Mouse (Mus musculus) kidney, embryonic 15.5 days (tissue): ENCODE measurements at regions not wholly inside any gene's neighbourhood (a gene's known extent, or its start where the extent isn't known, plus 50 kb on each side); places are given as distances from the start of the nearest gene placed in this dataset.

Experiments
- ATAC-seq: fragments of 200-750 bp; cut with Nextera tagmentation; replicated peaks from 2 replicates; pipeline ENCODE4 v1.8.0; 2017; ENCODE audit warnings: moderate TSS enrichment; ENCODE audit not compliant: low FRiP score
- H3K27ac ChIP-seq: fragments of 300-500 bp; sonication (generic); 2 replicates; pipeline ENCODE4 v1.5.1; 2015; ENCODE audit warnings: mild to moderate bottlenecking, inconsistent platforms
- H3K27me3 ChIP-seq: fragments of 300-500 bp; sonication (generic); 2 replicates; pipeline ENCODE4 v1.6.1; 2015; ENCODE audit warnings: inconsistent platforms
- H3K36me3 ChIP-seq: fragments of 300-500 bp; sonication (generic); 2 replicates; pipeline ENCODE4 v1.6.1; 2015; ENCODE audit warnings: inconsistent platforms
- H3K4me1 ChIP-seq: fragments of 300-500 bp; sonication (generic); 2 replicates; pipeline ENCODE4 v1.6.1; 2015; ENCODE audit warnings: inconsistent platforms
- H3K4me2 ChIP-seq: fragments of 300-500 bp; sonication (generic); 2 replicates; pipeline ENCODE4 v1.6.1; 2015; ENCODE audit warnings: moderate library complexity, mild to moderate bottlenecking, inconsistent platforms
- H3K4me3 ChIP-seq: fragments of 300-500 bp; sonication (generic); replicated peaks from 2 replicates; pipeline ENCODE4 v1.5.1; 2015; ENCODE audit warnings: mild to moderate bottlenecking, inconsistent platforms
- H3K9ac ChIP-seq: fragments of 300-500 bp; sonication (generic); 2 replicates; pipeline ENCODE4 v1.6.1; 2015; ENCODE audit warnings: mild to moderate bottlenecking, inconsistent platforms
- H3K9me3 ChIP-seq: fragments of 300-500 bp; sonication (generic); replicated peaks from 2 replicates; pipeline ENCODE4 v1.6.1; 2016; ENCODE audit warnings: inconsistent platforms
- WGBS: fragments of 180-500 bp; shearing (Covaris S2); methylation state at CpG from one replicate; pipeline ENCODE4 v1.1.7; 2015; ENCODE audit warnings: mixed read lengths; 5-methylcytosine and 5-hydroxymethylcytosine counted together

DNA sequence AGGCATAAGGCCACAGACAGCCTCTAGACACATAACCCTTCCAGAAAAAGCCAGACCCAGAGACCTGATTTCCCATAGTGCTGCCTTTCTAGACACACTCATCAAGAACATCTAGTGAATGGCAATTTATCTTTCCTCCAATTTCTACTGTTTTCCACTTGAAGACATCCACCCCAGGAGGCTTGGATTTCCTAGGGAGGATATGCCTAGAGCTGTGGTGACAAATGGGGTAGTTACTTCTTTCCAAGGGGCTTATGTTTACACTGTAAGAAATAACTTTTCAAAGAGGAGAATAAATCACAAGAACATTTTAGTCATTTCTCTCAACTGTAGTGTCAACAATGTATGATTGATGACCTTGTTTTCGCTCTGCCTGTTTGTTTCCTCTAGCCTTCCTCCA lies 124.2 kb upstream of the St6gal2 start:
- Histone ChIP-seq H3K9ac (no peak overlapping the region), H3K36me3 (no peaks in the 10 kb centered on the region), H3K27me3 (no peaks in the 10 kb centered on the region), H3K4me1 (no peaks in the 10 kb centered on the region), H3K9me3 (no peaks in the 10 kb centered on the region), H3K4me3 (no peak overlapping the region), H3K4me2 (no peak overlapping the region), H3K27ac (no peak overlapping the region)
- ATAC-seq, result peak; percentile 76
- 78% methylated on average over 1 of the region's 1 CpGs for WGBS

GRCm38 (mm10) chr17:55359305-55359704 lies 85.9 kb upstream of the St6gal2 start:
- 79% methylated on average over 6 of the region's 6 CpGs for WGBS

DNA sequence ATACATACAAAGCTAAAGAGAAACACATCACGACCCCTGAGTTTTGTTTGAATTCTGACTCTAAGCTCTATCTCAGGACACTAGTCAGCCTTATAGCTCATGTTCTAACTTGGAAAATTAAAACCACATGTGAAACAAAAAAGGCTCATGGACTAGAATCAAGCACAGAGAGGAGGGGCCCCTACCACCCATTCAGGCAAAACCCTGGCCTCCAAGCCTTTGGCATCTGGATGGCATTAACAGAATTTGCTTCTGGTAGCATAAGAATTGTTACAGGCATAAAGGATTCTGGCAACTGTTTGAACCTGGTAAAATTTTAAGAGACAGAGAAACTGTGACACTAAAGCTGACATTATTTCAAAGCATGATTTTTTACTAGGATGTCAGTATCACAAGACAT lies 78.1 kb upstream of the St6gal2 start:
- H3K4me3 ChIP-seq, result no peak overlapping the region
- H3K9ac ChIP-seq, result no peak overlapping the region
- 78% methylated on average over 1 of the region's 1 CpGs for WGBS
- no peaks in the 10 kb centered on the region for H3K4me1 ChIP-seq
- no peaks in the 10 kb centered on the region for H3K36me3 ChIP-seq
- no peaks in the 10 kb centered on the region for H3K9me3 ChIP-seq
- H3K4me2 ChIP-seq, result no peak overlapping the region
- H3K27me3 ChIP-seq, result no peaks in the 10 kb centered on the region
- H3K27ac ChIP-seq, result no peak overlapping the region
- ATAC-seq, result no peak

More at GRCm38 (mm10) chr17:55359305-55359704, 85.9 kb upstream of the St6gal2 start:
- no peak overlapping the region for H3K4me2 ChIP-seq
- ATAC-seq, result no peak
- no peaks in the 10 kb centered on the region for H3K36me3 ChIP-seq
- H3K27ac ChIP-seq, result no peak overlapping the region
- H3K4me3 ChIP-seq, result no peak overlapping the region
- H3K27me3 ChIP-seq, result no peaks in the 10 kb centered on the region
- no peaks in the 10 kb centered on the region for H3K9me3 ChIP-seq
- H3K9ac ChIP-seq, result no peak overlapping the region
- no peaks in the 10 kb centered on the region for H3K4me1 ChIP-seq

DNA sequence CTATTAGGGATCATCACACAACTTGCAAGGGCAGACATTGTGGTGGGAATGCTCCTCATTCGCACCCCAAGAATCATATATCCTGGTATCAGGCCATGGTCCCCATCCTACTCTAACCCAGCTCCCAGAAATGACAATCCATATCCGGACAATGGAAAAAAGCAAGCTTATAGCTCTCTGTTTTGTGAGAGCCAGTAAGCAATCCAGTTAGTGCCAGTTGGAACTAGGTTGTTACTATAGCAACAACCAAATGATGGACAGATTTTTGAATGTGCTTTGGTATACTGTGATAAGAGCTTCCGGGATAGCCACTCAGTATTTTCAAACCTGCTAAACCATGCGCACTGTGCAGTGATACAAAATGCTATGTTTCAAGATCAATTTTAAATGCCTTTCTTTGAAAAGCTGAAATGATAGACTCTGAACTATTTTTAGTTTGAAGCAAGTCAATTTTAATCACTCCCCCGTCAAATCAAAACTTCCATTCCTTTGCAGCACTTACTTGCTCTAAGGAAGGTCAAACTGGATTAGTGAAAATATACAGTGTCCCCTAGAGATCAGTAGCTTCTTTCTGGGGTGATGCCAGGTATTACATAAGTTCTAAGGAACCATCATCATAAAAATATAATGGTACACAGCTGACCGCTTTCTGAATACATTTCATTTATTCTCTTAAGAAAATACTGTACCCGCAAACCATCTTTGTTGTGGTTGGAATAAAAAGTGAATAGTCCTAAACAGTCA lies 77.5 kb upstream of the St6gal2 start:
- Histone ChIP-seq H3K9ac (no peak overlapping the region), H3K4me1 (no peaks in the 10 kb centered on the region), H3K9me3 (no peaks in the 10 kb centered on the region), H3K27ac (no peak overlapping the region), H3K27me3 (no peaks in the 10 kb centered on the region), H3K4me3 (no peak overlapping the region), H3K36me3 (no peaks in the 10 kb centered on the region), H3K4me2 (no peak overlapping the region)
- ATAC-seq, result no peak
- WGBS, result 89% methylated on average over 7 of the region's 7 CpGs
